Mouse (Mus musculus) cerebellum, adult 2 months (tissue): ENCODE measurements at regions not wholly inside any gene's neighbourhood (a gene's known extent, or its start where the extent isn't known, plus 50 kb on each side); places are given as distances from the start of the nearest gene placed in this dataset.

Experiments
- CTCF ChIP-seq: fragments of 200-500 bp; IDR thresholded peaks from 2 replicates; pipeline ENCODE4 v1.5.1; 2011; ENCODE audit warnings: low read depth, mild to moderate bottlenecking, control low read depth, low read length, moderate library complexity, borderline replicate concordance; ENCODE audit not compliant: insufficient read depth
- POLR2A ChIP-seq: fragments of 200-500 bp; IDR thresholded peaks from 2 replicates; pipeline ENCODE4 v1.6.1; 2011; ENCODE audit warnings: low read length, control low read depth, borderline replicate concordance; ENCODE audit not compliant: insufficient read depth

DNA sequence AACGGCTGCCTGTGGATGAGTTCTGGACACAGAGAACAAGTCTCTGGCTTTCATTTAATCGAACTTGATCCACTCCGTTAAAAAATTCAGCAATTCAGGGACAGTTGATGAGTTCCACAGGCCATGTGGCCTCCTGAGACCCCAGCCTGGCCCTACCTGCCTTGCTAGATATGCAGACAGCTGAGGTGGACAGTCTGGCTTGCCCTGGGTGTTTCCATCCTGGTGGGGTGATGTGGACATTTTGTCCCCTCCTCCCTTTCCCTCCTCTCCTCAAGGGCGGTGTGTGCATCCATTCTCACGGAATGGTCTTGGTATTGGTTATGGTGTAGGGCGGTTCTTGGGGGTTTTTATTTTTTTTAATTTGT, 80.1 kb downstream of the Vcpkmt start:
- TF ChIP-seq CTCF (no peak), POLR2A (no peak)
